Mouse (Mus musculus) intestine, postnatal 0 days (tissue): ENCODE data around the gene Deaf1. TPM values are rescaled to one million over a fixed set of nuclear protein-coding genes. Genes with fewer than 3 reads are reported as not detected.

Experiments
- ATAC-seq: fragments of 200-750 bp; cut with Nextera tagmentation; 2 replicates; pipeline ENCODE4 v1.8.0; 2017; ENCODE audit warnings: mild to moderate bottlenecking, moderate TSS enrichment, moderate library complexity
- H3K27ac ChIP-seq: fragments of 300-500 bp; sonication (generic); 2 replicates; pipeline ENCODE4 v1.5.1; 2014; ENCODE audit warnings: mild to moderate bottlenecking, low read depth, low read length, moderate library complexity
- H3K27me3 ChIP-seq: fragments of 300-500 bp; sonication (generic); replicated peaks from 2 replicates; pipeline ENCODE4 v1.6.1; 2014; ENCODE audit warnings: low read length, mixed read lengths; ENCODE audit not compliant: control insufficient read depth, insufficient read depth
- H3K36me3 ChIP-seq: fragments of 300-500 bp; sonication (generic); 2 replicates; pipeline ENCODE4 v1.6.1; 2014; ENCODE audit warnings: mild to moderate bottlenecking, moderate library complexity; ENCODE audit not compliant: control insufficient read depth, insufficient read depth
- H3K4me1 ChIP-seq: fragments of 300-500 bp; sonication (generic); replicated peaks from 2 replicates; pipeline ENCODE4 v1.6.1; 2014; ENCODE audit warnings: antibody characterized with exemption, low read length, mixed read lengths; ENCODE audit not compliant: control insufficient read depth, insufficient read depth
- H3K4me2 ChIP-seq: fragments of 300-500 bp; sonication (generic); replicated peaks from 2 replicates; pipeline ENCODE4 v1.6.1; 2014; ENCODE audit warnings: low read depth, mild to moderate bottlenecking, moderate library complexity
- H3K4me3 ChIP-seq: fragments of 300-500 bp; sonication (generic); 2 replicates; pipeline ENCODE4 v1.5.1; 2014; ENCODE audit warnings: low read depth, low read length
- H3K9ac ChIP-seq: fragments of 300-500 bp; sonication (generic); 2 replicates; pipeline ENCODE4 v1.6.1; 2014; ENCODE audit warnings: mild to moderate bottlenecking, low read depth, low read length
- H3K9me3 ChIP-seq: fragments of 300-500 bp; sonication (generic); 2 replicates; pipeline ENCODE4 v1.6.1; 2016; ENCODE audit warnings: mixed run types; ENCODE audit not compliant: control insufficient read depth
- CTCF ChIP-seq: sonication (generic); IDR thresholded peaks from 2 replicates; pipeline ENCODE4 v1.5.1; 2016; ENCODE audit warnings: low read depth, mild to moderate bottlenecking, control low read depth, antibody characterized with exemption, moderate library complexity
- WGBS: fragments of 180-500 bp; shearing (Covaris S2); extraction: QIAGEN DNeasy Blood & Tissue Kit; methylation state at CpG from one replicate; pipeline ENCODE4 v1.1.7; 2014; 5-methylcytosine and 5-hydroxymethylcytosine counted together
- polyA plus RNA-seq: library from polyadenylated mRNA; unstranded; fragments of >200 nt; fragmentation: Nextera tagmentation; extraction: Ambion mirVana; gene quantifications from 2 replicates; pipeline ENCODE4 v1.2.1, GENCODE M21; 2015

Deaf1 gene
- polyA plus RNA-seq, 1 experiment from 2014 or later: 52.8 TPM

- 73% methylated on average over 3 of the region's 3 CpGs for WGBS
- ATAC-seq: no peak
- H3K4me3 ChIP-seq: no peak overlapping the region
- no peak for TF ChIP-seq CTCF
- H3K27me3 ChIP-seq: no peaks in the 10 kb centered on the region
- no peak overlapping the region for H3K9ac ChIP-seq
- H3K9me3 ChIP-seq: no peaks in the 10 kb centered on the region
- H3K36me3 ChIP-seq: peaks cover 24% of the 10 kb centered on the region; the same call in 1 of the 2 replicates
- no peaks in the 10 kb centered on the region for H3K4me1 ChIP-seq
- H3K4me2 ChIP-seq: no peak overlapping the region
- H3K27ac ChIP-seq: no peak overlapping the region
Observed at GRCm38 (mm10) chr7:141365049-141365445, 37.6 kb upstream of the Deaf1 start.

- no peak overlapping the region for H3K9ac ChIP-seq
- WGBS: 80% methylated on average over 5 of the region's 5 CpGs
- H3K4me3 ChIP-seq: no peak overlapping the region
- TF ChIP-seq CTCF: no peak
- H3K4me2 ChIP-seq: no peak overlapping the region
- peaks cover 24% of the 10 kb centered on the region; the same call in 1 of the 2 replicates for H3K36me3 ChIP-seq
- H3K4me1 ChIP-seq: no peaks in the 10 kb centered on the region
- no peak for ATAC-seq
- no peaks in the 10 kb centered on the region for H3K9me3 ChIP-seq
- no peaks in the 10 kb centered on the region for H3K27me3 ChIP-seq
- H3K27ac ChIP-seq: no peak overlapping the region
Observed at GRCm38 (mm10) chr7:141364349-141365048, 37.0 kb upstream of the Deaf1 start.

- H3K4me1 ChIP-seq: no peaks in the 10 kb centered on the region
- no peak overlapping the region for H3K9ac ChIP-seq
- H3K27me3 ChIP-seq: no peaks in the 10 kb centered on the region
- 80% methylated on average over 2 of the region's 2 CpGs for WGBS
- no peak overlapping the region for H3K4me2 ChIP-seq
- peaks cover 24% of the 10 kb centered on the region; the same call in 1 of the 2 replicates for H3K36me3 ChIP-seq
- no peak for TF ChIP-seq CTCF
- no peak for ATAC-seq
- no peak overlapping the region for H3K4me3 ChIP-seq
- H3K9me3 ChIP-seq: no peaks in the 10 kb centered on the region
- H3K27ac ChIP-seq: no peak overlapping the region
Observed at GRCm38 (mm10) chr7:141363752-141364125, 36.2 kb upstream of the Deaf1 start.

- no peaks in the 10 kb centered on the region for H3K9me3 ChIP-seq
- WGBS: 60% methylated on average over 4 of the region's 4 CpGs
- H3K27me3 ChIP-seq: no peaks in the 10 kb centered on the region
- H3K9ac ChIP-seq: no peak overlapping the region
- H3K36me3 ChIP-seq: peaks cover 25% of the 10 kb centered on the region; the same call in 1 of the 2 replicates
- H3K4me1 ChIP-seq: no peaks in the 10 kb centered on the region
- peak; percentile 91 for TF ChIP-seq CTCF
- no peak overlapping the region for H3K27ac ChIP-seq
- peak; percentile 18; the same call in 1 of the 2 replicates for ATAC-seq
- H3K4me2 ChIP-seq: no peak overlapping the region
- no peak overlapping the region for H3K4me3 ChIP-seq
Observed at GRCm38 (mm10) chr7:141363106-141363751, 35.7 kb upstream of the Deaf1 start.

GRCm38 (mm10) chr7:141361510-141361909 is 34.0 kb upstream of the Deaf1 start:
- peaks cover 39% of the 10 kb centered on the region; the same call in 1 of the 2 replicates for H3K36me3 ChIP-seq
- H3K27ac ChIP-seq: peak overlapping the region; percentile 46
- no peaks in the 10 kb centered on the region for H3K4me1 ChIP-seq
- H3K9ac ChIP-seq: no peak overlapping the region
- no peaks in the 10 kb centered on the region for H3K27me3 ChIP-seq
- no peak for TF ChIP-seq CTCF
- no peak overlapping the region for H3K4me2 ChIP-seq
- peak; percentile 76 for ATAC-seq
- no peak overlapping the region for H3K4me3 ChIP-seq
- no peaks in the 10 kb centered on the region for H3K9me3 ChIP-seq
- WGBS: 9% methylated on average over 24 of the region's 24 CpGs

- Histone ChIP-seq H3K27me3 (no peaks in the 10 kb centered on the region), H3K36me3 (peaks cover 50% of the 10 kb centered on the region; the same call in 1 of the 2 replicates), H3K9me3 (no peaks in the 10 kb centered on the region), H3K4me3 (no peak overlapping the region), H3K4me2 (no peak overlapping the region), H3K4me1 (no peaks in the 10 kb centered on the region), H3K9ac (no peak overlapping the region), H3K27ac (no peak overlapping the region)
- 70% methylated on average over 14 of the region's 14 CpGs for WGBS
- no peak for TF ChIP-seq CTCF
- peak; percentile 6; the same call in 1 of the 2 replicates for ATAC-seq
Observed at GRCm38 (mm10) chr7:141356971-141357370, 29.5 kb upstream of the Deaf1 start.
